Mouse (Mus musculus) embryonic fibroblast, embryonic 13.5 days (primary cell): ENCODE measurements at regions not wholly inside any gene's neighbourhood (a gene's known extent, or its start where the extent isn't known, plus 50 kb on each side); places are given as distances from the start of the nearest gene placed in this dataset.

Experiments
- H3K27ac ChIP-seq: 2 replicates; pipeline ENCODE4 v1.5.1; 2012; ENCODE audit warnings: low read length, control low read depth, inconsistent platforms; ENCODE audit not compliant: insufficient read depth
- H3K4me1 ChIP-seq: 2 replicates; pipeline ENCODE4 v1.6.1; 2011; ENCODE audit warnings: low read length; ENCODE audit not compliant: control insufficient read depth, insufficient read depth
- H3K4me3 ChIP-seq: 2 replicates; pipeline ENCODE4 v1.5.1; 2011; ENCODE audit warnings: mild to moderate bottlenecking, control low read depth, low read length; ENCODE audit not compliant: insufficient read depth
- CTCF ChIP-seq: IDR thresholded peaks from 2 replicates; pipeline ENCODE4 v1.5.1; 2011; ENCODE audit warnings: mild to moderate bottlenecking, control low read depth, low read length, moderate library complexity, borderline replicate concordance; ENCODE audit not compliant: insufficient read depth
- POLR2A ChIP-seq: IDR thresholded peaks from 2 replicates; pipeline ENCODE4 v1.6.1; 2011; ENCODE audit warnings: low read depth, mild to moderate bottlenecking, control low read depth, low read length, moderate library complexity

- H3K27ac ChIP-seq, result no peak overlapping the region
- no peak for TF ChIP-seq POLR2A
- TF ChIP-seq CTCF, result no peak
These were observed 128.1 kb downstream of the Slc38a4 start for GRCm38 (mm10) chr15:96927674-96928073.

GRCm38 (mm10) chr15:96926660-96927059 lies 129.1 kb downstream of the Slc38a4 start:
- TF ChIP-seq POLR2A (no peak), CTCF (no peak)
- Histone ChIP-seq H3K4me3 (no peak overlapping the region), H3K4me1 (no peaks in the 10 kb centered on the region), H3K27ac (no peak overlapping the region)

More at GRCm38 (mm10) chr15:96927674-96928073, 128.1 kb downstream of the Slc38a4 start:
- Histone ChIP-seq H3K4me1 (no peaks in the 10 kb centered on the region), H3K4me3 (no peak overlapping the region)

GRCm38 (mm10) chr15:96916586-96916985 lies 139.2 kb downstream of the Slc38a4 start:
- no peak overlapping the region for H3K27ac ChIP-seq
- TF ChIP-seq POLR2A (no peak), CTCF (no peak)
- H3K4me3 ChIP-seq, result no peak overlapping the region
- no peaks in the 10 kb centered on the region for H3K4me1 ChIP-seq

- H3K4me3 ChIP-seq, result no peak overlapping the region
- no peaks in the 10 kb centered on the region for H3K4me1 ChIP-seq
- H3K27ac ChIP-seq, result no peak overlapping the region
- TF ChIP-seq CTCF (no peak), POLR2A (no peak)
These were observed 140.2 kb downstream of the Slc38a4 start for GRCm38 (mm10) chr15:96915544-96915943.

- Histone ChIP-seq H3K4me3 (no peak overlapping the region), H3K4me1 (no peaks in the 10 kb centered on the region), H3K27ac (no peak overlapping the region)
- TF ChIP-seq POLR2A (no peak), CTCF (no peak)
These were observed 140.8 kb downstream of the Slc38a4 start for GRCm38 (mm10) chr15:96914988-96915387.

- no peak for TF ChIP-seq POLR2A
- no peak for TF ChIP-seq CTCF
- Histone ChIP-seq H3K4me3 (no peak overlapping the region), H3K27ac (no peak overlapping the region), H3K4me1 (no peaks in the 10 kb centered on the region)
These were observed 150.2 kb downstream of the Slc38a4 start for GRCm38 (mm10) chr15:96905520-96905919.

GRCm38 (mm10) chr15:96903461-96903860 lies 152.3 kb downstream of the Slc38a4 start:
- H3K4me3 ChIP-seq, result no peak overlapping the region
- TF ChIP-seq POLR2A (no peak), CTCF (no peak)

GRCm38 (mm10) chr15:96902781-96903180 lies 153.0 kb downstream of the Slc38a4 start:
- Histone ChIP-seq H3K27ac (no peak overlapping the region), H3K4me1 (no peaks in the 10 kb centered on the region), H3K4me3 (no peak overlapping the region)
- TF ChIP-seq CTCF (no peak), POLR2A (no peak)

More at GRCm38 (mm10) chr15:96903461-96903860, 152.3 kb downstream of the Slc38a4 start:
- Histone ChIP-seq H3K27ac (no peak overlapping the region), H3K4me1 (no peaks in the 10 kb centered on the region)

GRCm38 (mm10) chr15:96901616-96902015 lies 154.1 kb downstream of the Slc38a4 start:
- no peak overlapping the region for H3K4me3 ChIP-seq
- no peaks in the 10 kb centered on the region for H3K4me1 ChIP-seq
- no peak overlapping the region for H3K27ac ChIP-seq
- TF ChIP-seq POLR2A (no peak), CTCF (no peak)

GRCm38 (mm10) chr15:96898285-96898684 lies 157.5 kb downstream of the Slc38a4 start:
- TF ChIP-seq POLR2A, result no peak
- no peak for TF ChIP-seq CTCF
- H3K27ac ChIP-seq, result no peak overlapping the region
- H3K4me3 ChIP-seq, result no peak overlapping the region
- H3K4me1 ChIP-seq, result no peaks in the 10 kb centered on the region

GRCm38 (mm10) chr15:96884901-96885300 lies 170.9 kb downstream of the Slc38a4 start:
- Histone ChIP-seq H3K4me1 (peaks cover 5% of the 10 kb centered on the region; the same call in 1 of the 2 replicates), H3K27ac (no peak overlapping the region), H3K4me3 (no peak overlapping the region)
- no peak for TF ChIP-seq CTCF
- no peak for TF ChIP-seq POLR2A
